Mouse (Mus musculus) right cerebral cortex, postnatal 10 days (tissue): ENCODE results near the gene Gm5861.
"Not testable (repeated sequence)": the region's sequence is repeated elsewhere in the genome, so short reads cannot be mapped to it uniquely, and the experiment has no call there.

Experiments
- DNase-seq, 2 experiments: peaks; one replicate each; pipeline ENCODE4 v3.0.0; 2021; ENCODE audit warnings: low spot score in 2 of 2

The Gm5861 gene

DNA sequence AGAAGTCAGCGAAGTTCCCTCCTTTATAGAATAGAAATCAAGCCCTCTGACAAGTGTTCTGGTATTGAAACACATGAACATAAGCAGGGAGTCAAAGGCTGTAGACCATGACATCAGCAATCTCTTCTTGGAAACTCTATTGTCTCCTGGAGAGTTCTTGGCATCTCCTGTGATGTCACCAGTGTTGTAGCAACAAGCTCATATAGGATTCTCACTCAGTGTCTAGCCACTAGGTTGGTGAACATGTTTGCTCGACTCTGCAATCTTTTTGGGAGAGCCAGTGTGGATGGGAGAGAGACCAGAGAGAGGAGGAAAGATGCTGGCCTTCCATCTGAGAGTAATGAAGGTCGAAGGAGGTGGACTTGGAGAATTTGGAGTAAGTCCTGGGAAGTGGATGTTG lies at the start of gene Gm5861:
Gm5861 (plus strand) TSS at position 301 of the 400 bp plus-strand sequence.
- DNase-seq = not testable (repeated sequence)

DNA sequence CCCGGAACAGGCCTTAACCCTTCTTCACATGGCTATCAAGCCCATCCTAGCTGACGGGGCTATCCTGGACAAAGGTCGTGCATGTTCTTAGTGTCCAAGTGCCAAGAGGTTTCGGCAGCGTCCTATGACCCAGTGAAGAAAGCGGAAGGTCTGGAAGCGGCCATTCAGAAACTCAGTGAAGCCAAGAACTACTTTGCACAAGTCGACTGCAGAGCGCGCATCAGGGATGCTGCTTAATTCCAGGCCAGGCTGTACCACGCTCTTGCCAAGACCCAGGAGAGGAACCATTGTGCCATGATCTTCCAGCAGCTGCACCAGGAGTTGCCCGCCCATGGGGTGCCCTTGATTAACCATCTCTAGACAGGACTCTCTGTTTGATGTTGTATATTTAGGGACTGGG lies 44.8 kb upstream of the Gm5861 start:
- peak; percentile 14 to 20 for DNase-seq
